Mouse (Mus musculus): ENCODE data around the gene Msi2.

DNA sequence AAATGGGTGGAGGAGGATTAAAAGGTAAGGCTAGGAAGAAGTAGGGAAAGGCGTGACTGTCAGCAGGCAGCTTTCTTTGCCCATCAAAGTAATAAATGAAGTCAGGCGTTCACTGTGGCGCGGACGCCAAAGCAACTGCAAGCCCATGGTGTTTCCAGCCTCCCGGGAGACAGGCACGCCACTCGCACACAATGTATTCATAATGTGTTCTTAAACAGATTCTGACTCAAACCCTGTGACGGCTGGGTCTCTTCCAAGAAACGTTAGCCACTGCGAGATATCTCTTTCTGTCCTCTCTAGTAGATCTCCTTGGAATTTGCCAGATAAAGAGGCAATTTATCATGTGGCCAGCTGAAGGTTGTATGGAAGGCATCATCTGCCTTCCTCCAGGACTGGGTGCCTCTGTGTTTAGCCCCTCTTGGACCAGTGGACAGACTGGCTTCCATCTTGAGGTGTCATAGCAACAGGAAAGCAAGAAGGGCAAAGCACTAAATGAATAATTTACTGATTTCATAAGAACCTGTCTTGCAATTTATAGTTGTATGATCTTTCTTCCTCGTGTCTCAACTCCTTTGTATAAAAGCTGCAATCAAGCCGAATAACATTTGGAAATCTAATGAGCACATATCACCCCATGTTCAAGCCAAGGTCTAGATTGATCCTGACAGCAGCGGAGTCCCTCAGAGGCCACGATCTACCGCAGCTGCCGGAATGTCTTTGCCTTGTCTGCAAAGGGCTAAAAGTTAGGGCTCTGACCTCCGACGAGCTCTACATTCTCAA, 197.2 kb downstream of the Msi2 start:
- TF ChIP-seq CTCF (IDR thresholded peaks at IDR 0.05; ENCODE audit: low read depth), result no peak
- no peak for TF ChIP-seq EP300 (IDR thresholded peaks at IDR 0.05; ENCODE audit: low read depth)
